Mouse (Mus musculus): ENCODE data around the gene Tprgl.

- TF ChIP-seq CTCF (IDR thresholded peaks at IDR 0.05; ENCODE audit: borderline replicate concordance, insufficient read depth, low read length) (no peak), POLR2A (IDR thresholded peaks at IDR 0.05; ENCODE audit: low read depth, low read length) (no peak)
Observed at GRCm38 (mm10) chr4:154198377-154198961, 38.0 kb upstream of the Tprgl start.
